Mouse (Mus musculus): Measurements from ENCODE around the gene Mdfic. TPM values are rescaled to one million over a fixed set of nuclear protein-coding genes. Genes with fewer than 3 reads are reported as not detected.

The Mdfic gene
- polyA plus RNA-seq, 1 experiment from 2014 or later: 2.7 TPM

DNA sequence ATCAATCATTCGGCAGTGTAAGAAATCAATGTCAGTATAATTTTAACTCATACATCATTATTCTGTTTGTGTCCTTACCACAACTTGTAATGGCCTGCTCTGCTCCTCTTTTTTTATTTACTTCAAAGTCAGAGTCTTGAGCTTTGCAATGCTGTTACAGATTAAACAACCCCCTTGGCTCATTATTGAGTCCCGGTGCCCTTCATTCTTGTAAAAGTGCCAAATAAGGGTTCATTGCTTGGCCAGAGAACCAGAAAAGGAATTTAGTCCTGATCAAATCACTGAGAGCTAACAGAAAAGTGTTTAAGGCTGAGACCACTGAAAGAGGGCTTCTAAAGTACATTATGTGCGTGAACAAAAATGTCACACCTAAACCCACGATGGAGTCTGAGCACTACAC is 10.2 kb downstream of the Mdfic start:
- Histone ChIP-seq H3K9ac (ENCODE audit: low read depth, low read length) (no peak overlapping the region), H3K4me1 (replicated peaks; ENCODE audit: control insufficient read depth, insufficient read depth, low read length) (no peaks in the 10 kb centered on the region), H3K27me3 (replicated peaks; ENCODE audit: control insufficient read depth, insufficient read depth, low read length) (no peaks in the 10 kb centered on the region), H3K36me3 (ENCODE audit: control insufficient read depth, insufficient read depth, low read length) (no peaks in the 10 kb centered on the region), H3K9me3 (ENCODE audit: control insufficient read depth, low read length) (no peaks in the 10 kb centered on the region), H3K4me2 (no peak overlapping the region), H3K4me3 (ENCODE audit: low read depth, low read length) (no peak overlapping the region), H3K27ac (ENCODE audit: low read depth, low read length) (no peak overlapping the region)
- no peak for DNase-seq (ENCODE audit: low spot score)
- no peak for ATAC-seq (replicated peaks; ENCODE audit: low FRiP score)
- 81% methylated on average over 4 of the region's 4 CpGs for WGBS

DNA sequence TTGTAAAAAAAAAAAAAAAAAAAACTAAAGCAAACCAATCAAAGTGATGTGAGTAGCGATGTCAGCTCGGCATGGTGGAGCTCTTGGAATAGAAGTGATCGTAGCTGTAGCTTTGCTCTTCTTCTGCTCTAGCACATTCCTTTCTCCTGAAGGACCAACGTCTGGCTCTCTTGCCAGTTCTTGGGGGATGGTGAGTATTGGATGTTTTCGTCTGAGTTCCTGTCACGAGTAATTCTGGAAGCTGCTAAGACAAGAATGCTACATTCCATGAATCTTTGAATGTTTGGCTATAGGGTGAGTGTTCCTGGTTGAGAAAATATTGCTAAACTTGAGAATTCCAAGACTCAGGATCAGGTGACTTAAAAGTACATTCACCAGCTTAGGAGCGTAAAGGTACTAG is 11.0 kb downstream of the Mdfic start:
- no peaks in the 10 kb centered on the region for H3K9me3 ChIP-seq (ENCODE audit: control insufficient read depth, low read length)
- H3K27me3 ChIP-seq (replicated peaks; ENCODE audit: control insufficient read depth, insufficient read depth, low read length): no peaks in the 10 kb centered on the region
- no peak overlapping the region for H3K4me3 ChIP-seq (ENCODE audit: low read depth, low read length)
- no peak overlapping the region for H3K27ac ChIP-seq (ENCODE audit: low read depth, low read length)
- 74% methylated on average over 7 of the region's 7 CpGs for WGBS
- H3K4me2 ChIP-seq: no peak overlapping the region
- no peaks in the 10 kb centered on the region for H3K4me1 ChIP-seq (replicated peaks; ENCODE audit: control insufficient read depth, insufficient read depth, low read length)
- ATAC-seq (replicated peaks; ENCODE audit: low FRiP score) (no peak), DNase-seq (ENCODE audit: low spot score) (no peak)
- H3K9ac ChIP-seq (ENCODE audit: low read depth, low read length): no peak overlapping the region
- H3K36me3 ChIP-seq (ENCODE audit: control insufficient read depth, insufficient read depth, low read length): no peaks in the 10 kb centered on the region

GRCm38 (mm10) chr6:15737312-15737911 is 17.0 kb downstream of the Mdfic start:
- ATAC-seq (replicated peaks; ENCODE audit: low FRiP score): no peak
- H3K4me1 ChIP-seq (replicated peaks; ENCODE audit: control insufficient read depth, insufficient read depth, low read length): 0 out of 2 replicates have a peak, but pooled peaks cover 6% of the 10 kb centered on the region
- no peaks in the 10 kb centered on the region for H3K9me3 ChIP-seq (ENCODE audit: control insufficient read depth, low read length)
- no peaks in the 10 kb centered on the region for H3K27me3 ChIP-seq (replicated peaks; ENCODE audit: control insufficient read depth, insufficient read depth, low read length)
- DNase-seq (ENCODE audit: low spot score): no peak
- H3K36me3 ChIP-seq (ENCODE audit: control insufficient read depth, insufficient read depth, low read length): no peaks in the 10 kb centered on the region
- no peak overlapping the region for H3K9ac ChIP-seq (ENCODE audit: low read depth, low read length)
- H3K4me2 ChIP-seq: no peak overlapping the region
- H3K4me3 ChIP-seq (ENCODE audit: low read depth, low read length): no peak overlapping the region
- H3K27ac ChIP-seq (ENCODE audit: low read depth, low read length): no peak overlapping the region
- 50% methylated on average over 8 of the region's 8 CpGs for WGBS

DNA sequence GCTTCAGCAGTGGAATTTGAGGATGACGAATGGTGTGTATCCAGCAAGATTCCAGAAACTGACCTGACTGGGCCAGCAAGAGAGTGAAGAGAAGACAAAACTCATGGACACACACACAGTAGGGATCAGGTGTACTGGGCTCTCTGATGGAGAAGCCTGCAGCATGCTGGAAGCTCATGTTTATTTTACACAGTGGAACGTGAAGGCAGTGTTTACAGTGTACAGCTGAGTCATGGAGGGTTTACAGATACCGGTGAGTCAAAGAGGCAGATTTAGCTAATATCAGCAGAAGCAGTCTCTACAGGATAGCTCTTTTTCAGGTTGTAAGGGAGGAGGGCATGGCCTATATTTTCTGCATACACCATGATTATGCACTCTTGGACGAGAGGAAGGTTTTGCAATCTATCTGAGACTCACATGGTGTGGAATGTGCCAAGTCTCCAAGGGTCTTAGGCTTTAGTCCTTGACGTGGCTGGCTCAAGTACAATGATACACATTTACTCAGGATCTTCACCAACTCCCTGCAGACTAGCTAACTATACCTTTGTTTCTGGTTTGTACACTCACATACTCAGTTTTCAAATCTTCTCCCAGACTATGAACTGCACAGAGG is 18.0 kb downstream of the Mdfic start:
- H3K4me3 ChIP-seq (ENCODE audit: low read depth, low read length): no peak overlapping the region
- 0 out of 2 replicates have a peak, but pooled peaks cover 6% of the 10 kb centered on the region for H3K4me1 ChIP-seq (replicated peaks; ENCODE audit: control insufficient read depth, insufficient read depth, low read length)
- 53% methylated on average over 5 of the region's 5 CpGs for WGBS
- no peaks in the 10 kb centered on the region for H3K9me3 ChIP-seq (ENCODE audit: control insufficient read depth, low read length)
- H3K36me3 ChIP-seq (ENCODE audit: control insufficient read depth, insufficient read depth, low read length): no peaks in the 10 kb centered on the region
- H3K27ac ChIP-seq (ENCODE audit: low read depth, low read length): no peak overlapping the region
- DNase-seq (ENCODE audit: low spot score) (no peak), ATAC-seq (replicated peaks; ENCODE audit: low FRiP score) (no peak; the same call in 1 of the 2 replicates)
- H3K9ac ChIP-seq (ENCODE audit: low read depth, low read length): no peak overlapping the region
- H3K27me3 ChIP-seq (replicated peaks; ENCODE audit: control insufficient read depth, insufficient read depth, low read length): no peaks in the 10 kb centered on the region
- H3K4me2 ChIP-seq: no peak overlapping the region

DNA sequence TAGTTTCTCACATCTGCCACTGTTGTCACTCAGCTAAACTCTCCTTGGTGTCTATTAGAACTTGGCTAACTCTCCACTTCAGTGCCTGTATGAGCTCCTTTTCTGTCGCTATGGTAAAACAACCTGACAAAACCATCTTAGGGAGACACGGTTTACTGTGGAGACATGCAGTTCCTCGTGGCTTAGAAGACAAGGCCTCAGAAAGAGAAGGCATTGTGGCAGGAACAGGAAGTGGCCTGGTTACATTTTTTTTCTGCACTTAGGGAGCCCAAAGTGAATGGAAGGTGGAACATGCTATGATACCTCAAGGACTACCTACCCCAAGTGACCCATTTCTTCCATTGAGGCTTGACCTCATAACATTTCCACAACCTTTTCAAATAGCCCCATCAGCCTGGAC is 18.7 kb downstream of the Mdfic start:
- no peak for ATAC-seq (replicated peaks; ENCODE audit: low FRiP score)
- Histone ChIP-seq H3K9ac (ENCODE audit: low read depth, low read length) (no peak overlapping the region), H3K9me3 (ENCODE audit: control insufficient read depth, low read length) (no peaks in the 10 kb centered on the region), H3K4me1 (replicated peaks; ENCODE audit: control insufficient read depth, insufficient read depth, low read length) (0 out of 2 replicates have a peak, but pooled peaks cover 6% of the 10 kb centered on the region), H3K4me3 (ENCODE audit: low read depth, low read length) (no peak overlapping the region), H3K27me3 (replicated peaks; ENCODE audit: control insufficient read depth, insufficient read depth, low read length) (no peaks in the 10 kb centered on the region), H3K36me3 (ENCODE audit: control insufficient read depth, insufficient read depth, low read length) (no peaks in the 10 kb centered on the region), H3K27ac (ENCODE audit: low read depth, low read length) (no peak overlapping the region), H3K4me2 (no peak overlapping the region)
- WGBS: 50% methylated on average over 3 of the region's 3 CpGs
- DNase-seq (ENCODE audit: low spot score): no peak

DNA sequence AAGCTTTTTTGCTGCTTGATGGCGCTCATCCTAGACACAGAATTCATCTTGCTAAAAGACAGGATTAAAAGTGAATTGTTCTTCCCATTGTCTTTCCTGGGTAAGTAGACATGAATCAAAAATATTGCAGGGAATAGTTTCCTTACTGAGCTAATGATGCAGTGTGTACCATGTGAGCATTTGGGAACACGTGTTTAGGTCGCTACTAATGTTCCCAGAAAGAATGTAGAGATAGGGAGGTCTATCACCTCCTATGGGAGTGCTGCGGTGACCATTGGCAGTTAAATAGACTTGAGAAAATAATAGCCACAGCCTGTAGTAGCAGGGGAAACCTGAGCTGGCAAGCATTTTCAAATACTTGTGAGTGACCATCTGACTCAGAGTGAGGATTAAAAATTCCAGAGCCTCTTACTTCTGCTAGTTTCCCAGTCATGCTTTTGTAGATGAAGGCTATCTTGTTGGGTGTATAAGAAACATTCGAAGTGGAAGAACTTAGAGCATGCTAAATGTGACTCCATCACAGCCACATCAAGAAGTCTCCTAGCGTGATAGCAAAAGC is 22.2 kb downstream of the Mdfic start:
- H3K9me3 ChIP-seq (ENCODE audit: control insufficient read depth, low read length): no peaks in the 10 kb centered on the region
- H3K4me1 ChIP-seq (replicated peaks; ENCODE audit: control insufficient read depth, insufficient read depth, low read length): 0 out of 2 replicates have a peak, but pooled peaks cover 6% of the 10 kb centered on the region
- H3K27ac ChIP-seq (ENCODE audit: low read depth, low read length): no peak overlapping the region
- DNase-seq (ENCODE audit: low spot score) (no peak), ATAC-seq (replicated peaks; ENCODE audit: low FRiP score) (no peak)
- 84% methylated on average over 6 of the region's 6 CpGs for WGBS
- H3K27me3 ChIP-seq (replicated peaks; ENCODE audit: control insufficient read depth, insufficient read depth, low read length): no peaks in the 10 kb centered on the region
- no peak overlapping the region for H3K4me3 ChIP-seq (ENCODE audit: low read depth, low read length)
- H3K4me2 ChIP-seq: no peak overlapping the region
- H3K36me3 ChIP-seq (ENCODE audit: control insufficient read depth, insufficient read depth, low read length): no peaks in the 10 kb centered on the region
- no peak overlapping the region for H3K9ac ChIP-seq (ENCODE audit: low read depth, low read length)

GRCm38 (mm10) chr6:15743291-15743792 is 22.9 kb downstream of the Mdfic start:
- ATAC-seq (replicated peaks; ENCODE audit: low FRiP score): no peak
- Histone ChIP-seq H3K9ac (ENCODE audit: low read depth, low read length) (no peak overlapping the region), H3K9me3 (ENCODE audit: control insufficient read depth, low read length) (no peaks in the 10 kb centered on the region), H3K27ac (ENCODE audit: low read depth, low read length) (no peak overlapping the region), H3K27me3 (replicated peaks; ENCODE audit: control insufficient read depth, insufficient read depth, low read length) (no peaks in the 10 kb centered on the region), H3K4me3 (ENCODE audit: low read depth, low read length) (no peak overlapping the region), H3K36me3 (ENCODE audit: control insufficient read depth, insufficient read depth, low read length) (no peaks in the 10 kb centered on the region), H3K4me1 (replicated peaks; ENCODE audit: control insufficient read depth, insufficient read depth, low read length) (0 out of 2 replicates have a peak, but pooled peaks cover 3% of the 10 kb centered on the region), H3K4me2 (no peak overlapping the region)
- DNase-seq (ENCODE audit: low spot score): no peak
- 68% methylated on average over 8 of the region's 8 CpGs for WGBS

GRCm38 (mm10) chr6:15743793-15744192 is 23.3 kb downstream of the Mdfic start:
- Histone ChIP-seq H3K4me1 (replicated peaks; ENCODE audit: control insufficient read depth, insufficient read depth, low read length) (no peaks in the 10 kb centered on the region), H3K9me3 (ENCODE audit: control insufficient read depth, low read length) (no peaks in the 10 kb centered on the region), H3K4me3 (ENCODE audit: low read depth, low read length) (no peak overlapping the region), H3K4me2 (no peak overlapping the region), H3K27ac (ENCODE audit: low read depth, low read length) (no peak overlapping the region), H3K36me3 (ENCODE audit: control insufficient read depth, insufficient read depth, low read length) (no peaks in the 10 kb centered on the region), H3K9ac (ENCODE audit: low read depth, low read length) (no peak overlapping the region), H3K27me3 (replicated peaks; ENCODE audit: control insufficient read depth, insufficient read depth, low read length) (no peaks in the 10 kb centered on the region)
- ATAC-seq (replicated peaks; ENCODE audit: low FRiP score) (no peak), DNase-seq (ENCODE audit: low spot score) (no peak)
- 58% methylated on average over 6 of the region's 6 CpGs for WGBS

- no peaks in the 10 kb centered on the region for H3K36me3 ChIP-seq (ENCODE audit: control insufficient read depth, insufficient read depth, low read length)
- ATAC-seq (replicated peaks; ENCODE audit: low FRiP score) (no peak), DNase-seq (ENCODE audit: low spot score) (no peak)
- H3K27me3 ChIP-seq (replicated peaks; ENCODE audit: control insufficient read depth, insufficient read depth, low read length): no peaks in the 10 kb centered on the region
- 84% methylated on average over 6 of the region's 6 CpGs for WGBS
- no peak overlapping the region for H3K4me3 ChIP-seq (ENCODE audit: low read depth, low read length)
- no peaks in the 10 kb centered on the region for H3K4me1 ChIP-seq (replicated peaks; ENCODE audit: control insufficient read depth, insufficient read depth, low read length)
- no peak overlapping the region for H3K9ac ChIP-seq (ENCODE audit: low read depth, low read length)
- no peak overlapping the region for H3K27ac ChIP-seq (ENCODE audit: low read depth, low read length)
- H3K9me3 ChIP-seq (ENCODE audit: control insufficient read depth, low read length): no peaks in the 10 kb centered on the region
- no peak overlapping the region for H3K4me2 ChIP-seq
These were observed 24.9 kb downstream of the Mdfic start for GRCm38 (mm10) chr6:15745313-15745712.

Data from liver, embryonic 11.5 days (tissue).